Mouse (Mus musculus): ENCODE results near the gene Dmd. TPM values are rescaled to one million over a fixed set of nuclear protein-coding genes. Genes with fewer than 3 reads are reported as not detected.

Dmd gene
- polyA plus RNA-seq, 1 experiment from 2014 or later, result 27.8 TPM

DNA sequence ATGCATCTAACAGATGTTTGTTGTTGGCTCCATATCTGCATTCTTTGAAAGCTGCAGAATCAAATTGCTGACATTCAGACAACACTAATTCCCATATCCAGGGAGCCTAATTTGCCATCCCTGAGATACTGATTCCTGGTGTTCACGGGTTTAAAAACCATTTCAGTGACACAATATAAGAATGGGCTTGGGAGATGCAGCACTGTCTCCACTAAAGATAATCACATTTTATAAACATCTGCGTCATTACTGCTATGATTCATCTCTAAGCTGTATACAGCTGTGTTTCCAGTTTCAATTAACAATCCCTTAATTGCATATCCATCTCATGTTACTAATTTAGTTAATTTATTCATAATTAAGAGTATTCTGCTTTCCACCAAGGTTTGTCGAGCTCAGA lies 1929.5 kb downstream of the Dmd start:
- no peak overlapping the region for H3K4me3 ChIP-seq
- no peaks in the 10 kb centered on the region for H3K4me1 ChIP-seq
- no peak overlapping the region for H3K9ac ChIP-seq (replicated peaks)
- no peaks in the 10 kb centered on the region for H3K9me3 ChIP-seq
- no peak overlapping the region for H3K4me2 ChIP-seq (replicated peaks)
- H3K27ac ChIP-seq (replicated peaks), result no peak overlapping the region
- ATAC-seq (replicated peaks), result peak; percentile 68
- H3K27me3 ChIP-seq, result no peaks in the 10 kb centered on the region
- WGBS, result 39% methylated on average over 3 of the region's 3 CpGs
- H3K36me3 ChIP-seq, result no peaks in the 10 kb centered on the region

DNA sequence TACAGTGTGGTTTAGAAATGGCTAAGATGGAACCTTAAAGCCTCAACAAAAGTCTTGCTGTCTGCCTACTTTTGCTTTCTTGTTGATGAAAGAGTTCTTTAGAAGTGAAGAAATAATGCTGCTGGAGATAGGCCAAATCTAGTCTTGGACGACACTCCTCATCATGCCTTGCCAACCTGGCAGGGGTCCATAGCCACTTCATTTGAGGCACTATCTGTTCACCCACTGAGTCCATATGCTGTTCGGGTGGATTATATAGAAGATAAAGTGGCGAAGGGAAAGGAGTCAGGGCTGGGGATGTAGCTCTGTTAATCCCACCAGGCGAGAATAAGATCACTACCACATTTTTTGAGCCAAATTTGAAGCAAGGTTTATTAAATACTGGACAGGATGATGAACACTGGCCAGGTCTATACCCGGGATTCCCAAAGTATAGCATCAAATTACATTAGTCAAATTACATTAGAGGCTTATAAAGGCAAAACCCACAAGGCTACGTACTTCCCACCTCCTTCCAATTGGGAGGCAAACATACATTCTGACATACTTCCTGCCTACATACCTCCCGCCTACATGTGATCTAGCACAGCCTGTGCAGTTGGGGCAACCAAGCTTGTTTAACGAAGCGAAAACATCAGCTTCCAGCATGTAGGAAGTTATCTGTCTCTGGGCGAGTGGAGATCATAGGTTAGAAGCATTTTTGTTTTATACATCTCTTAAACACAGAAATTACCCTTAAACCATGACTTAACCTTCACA lies 1984.2 kb downstream of the Dmd start:
- no peak overlapping the region for H3K4me3 ChIP-seq
- no peak overlapping the region for H3K4me2 ChIP-seq (replicated peaks)
- H3K9me3 ChIP-seq, result no peaks in the 10 kb centered on the region
- no peaks in the 10 kb centered on the region for H3K4me1 ChIP-seq
- H3K9ac ChIP-seq (replicated peaks), result no peak overlapping the region
- 66% methylated on average over 10 of the region's 10 CpGs for WGBS
- ATAC-seq (replicated peaks), result peak; percentile 91
- H3K36me3 ChIP-seq, result no peaks in the 10 kb centered on the region
- H3K27me3 ChIP-seq, result no peaks in the 10 kb centered on the region
- H3K27ac ChIP-seq (replicated peaks), result peak overlapping the region; percentile 62

DNA sequence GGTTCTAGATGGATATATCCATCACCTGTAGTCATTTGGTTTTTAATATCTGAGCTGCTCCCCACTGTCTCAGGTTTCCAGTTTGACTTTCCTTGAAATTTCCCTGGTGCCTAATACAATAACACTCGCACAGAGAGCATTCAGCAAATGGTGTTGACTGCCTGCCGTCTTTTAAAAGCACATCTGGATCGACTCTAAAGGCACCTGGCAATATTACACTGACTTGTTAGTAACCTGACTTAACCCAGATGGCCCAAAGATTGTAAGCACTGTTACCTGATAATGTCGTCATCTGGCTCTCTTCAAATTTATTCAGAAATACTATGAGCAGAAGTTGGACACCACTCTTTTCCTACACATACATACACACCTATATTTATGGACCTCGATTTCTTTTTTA lies 2011.9 kb downstream of the Dmd start:
- no peak overlapping the region for H3K27ac ChIP-seq (replicated peaks)
- no peaks in the 10 kb centered on the region for H3K9me3 ChIP-seq
- H3K4me1 ChIP-seq, result no peaks in the 10 kb centered on the region
- H3K9ac ChIP-seq (replicated peaks), result no peak overlapping the region
- H3K4me3 ChIP-seq, result no peak overlapping the region
- H3K27me3 ChIP-seq, result no peaks in the 10 kb centered on the region
- H3K36me3 ChIP-seq, result no peaks in the 10 kb centered on the region
- H3K4me2 ChIP-seq (replicated peaks), result no peak overlapping the region
- ATAC-seq (replicated peaks), result no peak
- 88% methylated on average over 5 of the region's 5 CpGs for WGBS

DNA sequence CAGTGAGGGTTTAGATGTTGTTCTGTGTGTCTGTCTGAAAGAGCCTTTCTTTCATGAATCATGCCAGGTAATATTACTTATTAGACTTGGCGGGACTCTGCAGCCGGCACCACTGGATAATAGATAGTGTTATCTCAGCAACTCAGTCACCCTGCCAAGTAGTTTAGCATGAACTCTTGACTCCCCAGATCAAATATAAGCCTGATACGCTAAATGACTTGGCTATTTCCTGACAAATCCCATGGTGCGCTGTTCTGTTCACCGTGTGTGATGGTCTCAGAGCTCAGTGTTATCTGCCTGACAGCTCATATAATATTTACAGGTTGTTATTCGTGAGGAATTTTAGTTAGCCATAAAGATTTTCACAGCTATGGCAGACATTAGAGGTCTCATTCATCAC lies 2012.3 kb downstream of the Dmd start:
- H3K4me1 ChIP-seq, result no peaks in the 10 kb centered on the region
- H3K27me3 ChIP-seq, result no peaks in the 10 kb centered on the region
- no peak overlapping the region for H3K4me3 ChIP-seq
- 90% methylated on average over 6 of the region's 6 CpGs for WGBS
- H3K9me3 ChIP-seq, result no peaks in the 10 kb centered on the region
- H3K9ac ChIP-seq (replicated peaks), result no peak overlapping the region
- ATAC-seq (replicated peaks), result no peak
- no peak overlapping the region for H3K27ac ChIP-seq (replicated peaks)
- no peak overlapping the region for H3K4me2 ChIP-seq (replicated peaks)
- no peaks in the 10 kb centered on the region for H3K36me3 ChIP-seq

DNA sequence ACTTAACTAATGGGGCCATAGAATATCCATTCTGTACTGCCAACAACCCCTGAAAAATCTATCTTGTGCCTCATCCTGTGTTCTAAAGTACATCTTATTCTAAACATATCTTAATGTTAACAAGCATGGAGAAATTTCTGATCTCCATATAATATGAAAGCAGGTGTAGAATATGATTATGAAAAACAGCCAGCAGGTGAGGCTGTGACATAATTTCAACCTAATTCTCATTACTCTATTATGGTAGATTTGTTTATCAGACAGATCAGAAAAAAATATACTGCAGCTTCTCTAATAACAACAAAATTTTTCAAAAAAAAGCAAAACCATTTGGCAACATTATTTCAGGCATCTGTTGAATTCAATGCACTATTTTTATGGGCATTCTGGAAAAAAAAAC lies 2059.6 kb downstream of the Dmd start:
- H3K4me1 ChIP-seq, result no peaks in the 10 kb centered on the region
- H3K9ac ChIP-seq (replicated peaks), result no peak overlapping the region
- H3K4me3 ChIP-seq, result no peak overlapping the region
- H3K4me2 ChIP-seq (replicated peaks), result no peak overlapping the region
- no peaks in the 10 kb centered on the region for H3K36me3 ChIP-seq
- H3K27ac ChIP-seq (replicated peaks), result no peak overlapping the region
- no peak for ATAC-seq (replicated peaks)
- no peaks in the 10 kb centered on the region for H3K27me3 ChIP-seq
- H3K9me3 ChIP-seq, result no peaks in the 10 kb centered on the region

DNA sequence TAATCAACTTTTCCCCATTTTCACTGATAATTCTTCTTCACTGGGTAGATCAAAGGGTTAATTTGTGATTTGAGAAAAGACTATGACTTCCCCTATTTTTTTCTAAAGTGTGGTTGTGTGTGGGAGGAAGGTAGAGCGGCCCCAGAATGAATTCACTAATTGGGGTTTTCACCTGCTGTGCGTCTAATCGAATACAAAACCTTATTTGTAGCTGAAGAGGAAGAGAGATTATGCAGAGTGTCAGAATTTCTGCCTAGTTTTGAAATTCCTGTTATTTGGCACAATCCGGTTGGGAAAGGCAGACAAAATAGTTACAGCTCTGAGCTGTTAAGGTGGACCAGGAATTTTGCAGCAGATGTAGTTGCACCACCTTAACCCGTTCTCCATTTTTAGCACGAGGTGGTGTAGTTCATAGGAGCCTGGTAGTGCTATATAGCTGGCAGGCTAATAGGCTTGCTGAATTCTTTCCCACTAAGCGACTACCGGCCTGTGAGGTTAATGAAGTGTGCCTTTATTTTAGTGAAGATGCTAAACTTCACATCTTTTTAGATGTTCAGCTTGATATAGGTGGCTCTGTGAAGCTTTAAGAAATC lies 2092.9 kb downstream of the Dmd start:
- H3K4me2 ChIP-seq (replicated peaks), result no peak overlapping the region
- no peak overlapping the region for H3K27ac ChIP-seq (replicated peaks)
- H3K9me3 ChIP-seq, result no peaks in the 10 kb centered on the region
- H3K4me3 ChIP-seq, result no peak overlapping the region
- H3K9ac ChIP-seq (replicated peaks), result no peak overlapping the region
- no peak for ATAC-seq (replicated peaks)
- no peaks in the 10 kb centered on the region; the same call in 1 of the 2 replicates for H3K4me1 ChIP-seq
- H3K36me3 ChIP-seq, result no peaks in the 10 kb centered on the region
- H3K27me3 ChIP-seq, result no peaks in the 10 kb centered on the region
- WGBS, result 21% methylated on average over 8 of the region's 8 CpGs

DNA sequence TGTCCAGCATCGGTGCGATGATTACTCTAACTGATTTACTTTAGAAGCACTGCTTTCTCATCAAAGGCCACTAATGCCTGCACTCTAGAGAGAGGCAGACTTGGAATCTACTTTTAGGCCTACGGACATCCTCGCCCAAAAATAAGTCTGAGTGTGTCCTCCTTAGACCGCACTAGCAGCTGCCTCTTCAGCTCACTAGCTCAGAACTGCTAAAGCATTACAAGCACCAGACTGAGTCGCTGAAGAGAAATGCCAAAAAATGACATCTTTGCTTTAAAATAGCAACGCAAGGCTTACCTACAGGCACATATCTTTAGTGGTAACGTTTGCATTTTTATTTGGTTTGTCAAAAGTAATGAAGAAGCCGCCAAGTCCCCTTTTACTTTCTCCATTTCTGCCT lies 2098.0 kb downstream of the Dmd start:
- Histone ChIP-seq H3K4me1 (no peaks in the 10 kb centered on the region; the same call in 1 of the 2 replicates), H3K9me3 (no peaks in the 10 kb centered on the region), H3K27me3 (no peaks in the 10 kb centered on the region), H3K36me3 (no peaks in the 10 kb centered on the region), H3K27ac (replicated peaks) (no peak overlapping the region), H3K9ac (replicated peaks) (no peak overlapping the region), H3K4me3 (no peak overlapping the region), H3K4me2 (replicated peaks) (no peak overlapping the region)
- ATAC-seq (replicated peaks), result no peak
- WGBS, result 87% methylated on average over 9 of the region's 9 CpGs

DNA sequence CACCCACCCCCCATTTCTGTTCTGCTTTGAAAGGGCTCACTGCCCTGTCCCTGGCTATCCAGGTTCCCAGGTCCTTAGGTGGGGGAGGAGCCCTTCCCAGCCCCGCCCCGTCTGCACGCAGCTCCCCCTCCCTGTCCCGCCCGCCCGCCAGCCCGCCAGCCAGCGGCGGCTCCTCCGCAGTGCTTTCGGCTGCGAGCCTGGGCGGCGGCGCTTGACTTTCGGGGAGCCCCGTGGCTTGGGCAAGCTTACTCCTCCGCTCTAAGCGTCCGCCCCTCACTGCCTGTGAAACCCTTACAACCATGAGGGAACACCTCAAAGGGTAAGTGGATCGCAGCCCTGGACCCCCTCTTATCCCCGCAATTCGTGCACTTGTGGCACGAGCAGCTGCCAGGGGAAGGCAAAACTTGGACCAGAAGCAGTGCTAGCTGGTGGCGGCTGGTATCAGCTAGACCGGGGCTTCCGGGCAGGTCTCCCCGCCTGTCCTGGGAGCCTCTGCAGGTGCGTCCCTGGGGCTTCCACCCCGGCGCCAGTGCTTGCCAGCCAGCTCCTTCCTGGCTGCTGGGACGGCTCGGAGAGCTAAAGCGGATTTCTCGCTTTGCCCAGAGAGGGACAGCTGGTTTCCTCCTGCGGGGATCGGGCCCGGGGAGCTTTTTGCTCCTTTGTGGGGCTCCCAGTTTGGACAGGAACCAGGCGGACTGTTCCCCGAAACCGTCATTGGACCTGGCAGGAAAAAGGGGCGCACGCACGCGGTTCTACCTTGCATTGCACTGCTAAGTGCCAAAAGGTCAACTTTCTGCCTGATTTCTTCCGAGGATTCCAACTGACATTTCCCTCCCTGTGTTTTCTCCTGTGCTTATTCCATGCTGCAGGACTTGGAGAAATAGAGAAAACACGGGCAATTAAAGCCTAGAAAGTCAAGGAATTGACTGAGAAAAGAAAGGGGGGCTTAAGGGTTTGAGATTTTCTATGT lies 2099.8 kb downstream of the Dmd start:
- Histone ChIP-seq H3K4me2 (replicated peaks) (peak overlapping the region; percentile 66), H3K27ac (replicated peaks) (0 out of 2 replicates have a peak overlapping the region, but pooled peaks have one; percentile 34), H3K4me3 (peak overlapping the region; percentile 57), H3K4me1 (no peaks in the 10 kb centered on the region), H3K9me3 (no peaks in the 10 kb centered on the region), H3K36me3 (no peaks in the 10 kb centered on the region), H3K9ac (replicated peaks) (peak overlapping the region; percentile 57), H3K27me3 (no peaks in the 10 kb centered on the region)
- WGBS, result 24% methylated on average over 47 of the region's 47 CpGs
- peak; percentile 91 for ATAC-seq (replicated peaks)

DNA sequence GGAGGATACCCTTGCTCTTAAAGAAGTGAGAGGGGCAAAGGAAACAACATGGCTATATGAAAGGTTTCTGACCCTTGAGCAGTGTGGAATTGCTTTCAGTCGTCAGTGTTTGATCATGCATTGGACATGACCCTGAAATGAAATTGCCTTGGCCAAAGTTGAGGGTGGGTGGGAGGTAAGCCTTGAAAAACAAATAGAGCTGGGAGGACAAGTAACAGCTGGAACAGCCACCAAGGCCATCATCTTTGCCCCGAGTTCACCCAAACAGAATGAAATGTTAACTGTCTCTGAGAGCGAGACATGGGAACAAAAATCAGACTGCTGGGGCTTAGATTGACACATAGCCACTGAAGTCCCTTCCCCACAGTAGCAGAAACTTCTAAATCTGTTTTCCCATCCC lies 2100.9 kb downstream of the Dmd start:
- H3K4me1 ChIP-seq, result no peaks in the 10 kb centered on the region
- no peak overlapping the region for H3K9ac ChIP-seq (replicated peaks)
- H3K36me3 ChIP-seq, result no peaks in the 10 kb centered on the region
- WGBS, result 38% methylated on average over 3 of the region's 3 CpGs
- H3K4me3 ChIP-seq, result peak overlapping the region; percentile 57
- ATAC-seq (replicated peaks), result no peak
- H3K9me3 ChIP-seq, result no peaks in the 10 kb centered on the region
- peak overlapping the region; percentile 66 for H3K4me2 ChIP-seq (replicated peaks)
- no peak overlapping the region for H3K27ac ChIP-seq (replicated peaks)
- no peaks in the 10 kb centered on the region for H3K27me3 ChIP-seq

DNA sequence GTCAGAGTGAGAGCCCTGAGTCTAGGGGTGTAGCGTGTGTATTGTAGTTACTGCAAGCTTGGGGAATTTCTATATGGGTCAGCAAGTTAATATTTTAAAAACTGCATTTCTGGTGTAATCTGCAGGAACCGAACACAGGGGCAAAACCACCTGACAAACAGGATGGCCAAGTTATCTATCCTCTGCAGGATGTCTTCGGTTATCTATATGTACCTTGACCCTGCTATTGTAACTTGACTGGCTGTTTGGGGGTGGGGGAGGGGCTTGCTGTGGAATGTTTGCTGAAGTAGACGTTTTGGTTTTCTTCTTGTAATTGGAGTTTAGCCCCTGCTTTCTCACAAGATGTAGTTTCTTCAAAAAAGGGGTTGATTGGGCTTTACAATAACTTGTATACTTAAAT lies 2124.9 kb downstream of the Dmd start:
- H3K4me3 ChIP-seq, result no peak overlapping the region
- no peak overlapping the region for H3K9ac ChIP-seq (replicated peaks)
- ATAC-seq (replicated peaks), result no peak
- no peaks in the 10 kb centered on the region for H3K36me3 ChIP-seq
- H3K4me2 ChIP-seq (replicated peaks), result no peak overlapping the region
- H3K9me3 ChIP-seq, result no peaks in the 10 kb centered on the region
- no peak overlapping the region for H3K27ac ChIP-seq (replicated peaks)
- WGBS, result 71% methylated on average over 4 of the region's 4 CpGs
- no peaks in the 10 kb centered on the region for H3K27me3 ChIP-seq
- no peaks in the 10 kb centered on the region for H3K4me1 ChIP-seq

DNA sequence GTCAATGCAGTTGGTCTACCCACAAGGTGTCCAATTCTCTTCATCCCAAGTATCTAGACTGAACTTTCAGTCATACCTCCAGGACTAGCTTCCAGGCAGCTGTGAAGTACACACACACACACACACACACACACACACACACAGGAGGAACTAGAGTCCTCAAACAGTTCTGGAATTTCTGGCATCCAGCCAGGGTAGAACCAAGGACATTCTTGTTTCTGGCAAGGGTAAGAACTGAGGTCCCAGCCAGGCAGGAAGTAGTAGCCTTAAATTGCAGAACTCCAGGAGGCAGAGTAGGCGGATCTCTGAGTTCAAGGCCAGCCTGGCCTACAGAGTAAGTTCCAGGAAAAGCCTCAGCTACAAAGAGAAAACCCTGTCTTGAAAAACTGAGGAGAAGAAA lies 2128.2 kb downstream of the Dmd start:
- no peak for ATAC-seq (replicated peaks)
- Histone ChIP-seq H3K4me2 (replicated peaks) (no peak overlapping the region), H3K27ac (replicated peaks) (no peak overlapping the region), H3K4me1 (no peaks in the 10 kb centered on the region), H3K27me3 (no peaks in the 10 kb centered on the region), H3K4me3 (no peak overlapping the region), H3K9ac (replicated peaks) (no peak overlapping the region), H3K9me3 (no peaks in the 10 kb centered on the region), H3K36me3 (no peaks in the 10 kb centered on the region)
- 96% methylated on average over 1 of the region's 1 CpGs for WGBS

DNA sequence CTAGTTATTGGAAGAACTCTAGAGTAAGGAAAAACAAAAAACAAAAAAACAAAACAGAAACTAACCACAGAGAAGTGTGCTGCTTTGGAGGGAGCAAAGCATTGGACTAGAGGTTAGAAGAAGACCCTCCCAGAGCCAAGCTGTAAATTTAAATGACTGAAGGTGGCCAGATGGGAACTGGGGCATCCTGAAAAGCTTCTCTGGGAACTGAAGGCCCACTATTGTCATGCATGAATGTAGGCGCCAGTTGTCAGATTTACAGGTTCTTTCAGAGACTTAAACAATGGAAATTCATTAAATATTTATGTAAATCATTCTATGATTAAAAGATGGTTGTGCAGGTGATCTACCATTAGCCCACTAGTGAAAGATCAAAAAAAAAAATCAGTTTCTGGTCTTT lies 2128.9 kb downstream of the Dmd start:
- ATAC-seq (replicated peaks), result no peak
- Histone ChIP-seq H3K27ac (replicated peaks) (no peak overlapping the region), H3K4me1 (no peaks in the 10 kb centered on the region), H3K9me3 (no peaks in the 10 kb centered on the region), H3K4me3 (no peak overlapping the region), H3K4me2 (replicated peaks) (no peak overlapping the region), H3K27me3 (no peaks in the 10 kb centered on the region), H3K9ac (replicated peaks) (no peak overlapping the region), H3K36me3 (no peaks in the 10 kb centered on the region)
- 40% methylated on average over 1 of the region's 1 CpGs for WGBS

All from forebrain, embryonic 15.5 days (tissue).